Mouse (Mus musculus) olfactory bulb, adult 2 months (tissue): ENCODE data around the gene Ugt3a1.

Experiments used
- CTCF ChIP-seq: fragments of 200-500 bp; IDR thresholded peaks from 2 replicates; pipeline ENCODE4 v1.5.1; 2012; ENCODE audit warnings: low read depth, mild to moderate bottlenecking, low read length, moderate library complexity; ENCODE audit not compliant: insufficient read depth
- POLR2A ChIP-seq: fragments of 200-500 bp; IDR thresholded peaks from 2 replicates; pipeline ENCODE4 v1.6.1; 2012; ENCODE audit warnings: mild to moderate bottlenecking, low read depth, low read length, moderate library complexity; ENCODE audit not compliant: insufficient read depth

GRCm38 (mm10) chr15:9271876-9272275, 4.8 kb upstream of the Ugt3a1 start:
- TF ChIP-seq POLR2A = no peak
- no peak for TF ChIP-seq CTCF
